Mouse (Mus musculus): Measurements from ENCODE around the gene Gpr160. TPM values are rescaled to one million over a fixed set of nuclear protein-coding genes. Genes with fewer than 3 reads are reported as not detected.
"Not testable (repeated sequence)": the region's sequence is repeated elsewhere in the genome, so short reads cannot be mapped to it uniquely, and the experiment has no call there.

Gene Gpr160
- polyA plus RNA-seq, 1 experiment = 1.5 TPM

GRCm38 (mm10) chr3:30851422-30851821, 4.3 kb upstream of the Gpr160 start:
- Histone ChIP-seq H3K27ac (ENCODE audit: insufficient read depth, low read length) (no peak overlapping the region), H3K4me1 (ENCODE audit: control insufficient read depth, insufficient read depth, low read length) (no peaks in the 10 kb centered on the region)
- TF ChIP-seq CTCF (IDR thresholded peaks at IDR 0.05; ENCODE audit: extremely low read depth, insufficient read depth, low read length) (no peak), POLR2A (IDR thresholded peaks at IDR 0.05; ENCODE audit: extremely low read depth, insufficient read depth, low read length) (no peak)

GRCm38 (mm10) chr3:30853596-30853995, 2.2 kb upstream of the Gpr160 start:
- Histone ChIP-seq H3K4me3 (ENCODE audit: insufficient read depth, low read length) (no peak overlapping the region), H3K27ac (ENCODE audit: insufficient read depth, low read length) (no peak overlapping the region), H3K4me1 (ENCODE audit: control insufficient read depth, insufficient read depth, low read length) (no peaks in the 10 kb centered on the region)
- no peak for TF ChIP-seq POLR2A (IDR thresholded peaks at IDR 0.05; ENCODE audit: extremely low read depth, insufficient read depth, low read length)
- TF ChIP-seq CTCF (IDR thresholded peaks at IDR 0.05; ENCODE audit: extremely low read depth, insufficient read depth, low read length) = no peak

More at GRCm38 (mm10) chr3:30851422-30851821, 4.3 kb upstream of the Gpr160 start:
- H3K4me3 ChIP-seq (ENCODE audit: insufficient read depth, low read length) = no peak overlapping the region

GRCm38 (mm10) chr3:30859599-30859998, 3.8 kb downstream of the Gpr160 start:
- H3K27ac ChIP-seq (ENCODE audit: insufficient read depth, low read length); H3K4me1 ChIP-seq (ENCODE audit: control insufficient read depth, insufficient read depth, low read length); H3K4me3 ChIP-seq (ENCODE audit: insufficient read depth, low read length): not testable (repeated sequence)

- Histone ChIP-seq H3K4me1 (ENCODE audit: control insufficient read depth, insufficient read depth, low read length) (no peaks in the 10 kb centered on the region), H3K4me3 (ENCODE audit: insufficient read depth, low read length) (no peak overlapping the region), H3K27ac (ENCODE audit: insufficient read depth, low read length) (no peak overlapping the region)
- TF ChIP-seq CTCF (IDR thresholded peaks at IDR 0.05; ENCODE audit: extremely low read depth, insufficient read depth, low read length) (no peak), POLR2A (IDR thresholded peaks at IDR 0.05; ENCODE audit: extremely low read depth, insufficient read depth, low read length) (no peak)
These were observed 5.0 kb downstream of the Gpr160 start for GRCm38 (mm10) chr3:30860705-30861104.

GRCm38 (mm10) chr3:30863712-30864435, 8.1 kb downstream of the Gpr160 start:
- Histone ChIP-seq H3K4me1 (ENCODE audit: control insufficient read depth, insufficient read depth, low read length) (no peaks in the 10 kb centered on the region), H3K4me3 (ENCODE audit: insufficient read depth, low read length) (no peak overlapping the region), H3K27ac (ENCODE audit: insufficient read depth, low read length) (0 out of 2 replicates have a peak overlapping the region, but pooled peaks have one; percentile 15)
- TF ChIP-seq POLR2A (IDR thresholded peaks at IDR 0.05; ENCODE audit: extremely low read depth, insufficient read depth, low read length) = no peak

- Histone ChIP-seq H3K4me1 (ENCODE audit: control insufficient read depth, insufficient read depth, low read length) (no peaks in the 10 kb centered on the region), H3K27ac (ENCODE audit: insufficient read depth, low read length) (peak overlapping the region; percentile 25; the same call in 1 of the 2 replicates), H3K4me3 (ENCODE audit: insufficient read depth, low read length) (no peak overlapping the region)
- TF ChIP-seq CTCF (IDR thresholded peaks at IDR 0.05; ENCODE audit: extremely low read depth, insufficient read depth, low read length) (no peak), POLR2A (IDR thresholded peaks at IDR 0.05; ENCODE audit: extremely low read depth, insufficient read depth, low read length) (no peak)
These were observed 8.9 kb downstream of the Gpr160 start for GRCm38 (mm10) chr3:30864640-30865039.

GRCm38 (mm10) chr3:30868176-30868575, 12.4 kb downstream of the Gpr160 start:
- no peak overlapping the region for H3K4me3 ChIP-seq (ENCODE audit: insufficient read depth, low read length)
- no peaks in the 10 kb centered on the region for H3K4me1 ChIP-seq (ENCODE audit: control insufficient read depth, insufficient read depth, low read length)
- no peak overlapping the region for H3K27ac ChIP-seq (ENCODE audit: insufficient read depth, low read length)
- TF ChIP-seq POLR2A (IDR thresholded peaks at IDR 0.05; ENCODE audit: extremely low read depth, insufficient read depth, low read length) (no peak), CTCF (IDR thresholded peaks at IDR 0.05; ENCODE audit: extremely low read depth, insufficient read depth, low read length) (no peak)

GRCm38 (mm10) chr3:30868625-30869024, 12.9 kb downstream of the Gpr160 start:
- H3K4me1 ChIP-seq (ENCODE audit: control insufficient read depth, insufficient read depth, low read length) = no peaks in the 10 kb centered on the region
- H3K27ac ChIP-seq (ENCODE audit: insufficient read depth, low read length) = no peak overlapping the region
- TF ChIP-seq CTCF (IDR thresholded peaks at IDR 0.05; ENCODE audit: extremely low read depth, insufficient read depth, low read length) = no peak
- TF ChIP-seq POLR2A (IDR thresholded peaks at IDR 0.05; ENCODE audit: extremely low read depth, insufficient read depth, low read length) = no peak
- no peak overlapping the region for H3K4me3 ChIP-seq (ENCODE audit: insufficient read depth, low read length)

- no peaks in the 10 kb centered on the region for H3K4me1 ChIP-seq (ENCODE audit: control insufficient read depth, insufficient read depth, low read length)
- TF ChIP-seq POLR2A (IDR thresholded peaks at IDR 0.05; ENCODE audit: extremely low read depth, insufficient read depth, low read length) (no peak), CTCF (IDR thresholded peaks at IDR 0.05; ENCODE audit: extremely low read depth, insufficient read depth, low read length) (no peak)
- H3K27ac ChIP-seq (ENCODE audit: insufficient read depth, low read length) = no peak overlapping the region
- no peak overlapping the region for H3K4me3 ChIP-seq (ENCODE audit: insufficient read depth, low read length)
These were observed 14.2 kb downstream of the Gpr160 start for GRCm38 (mm10) chr3:30869995-30870394.

- Histone ChIP-seq H3K4me1 (ENCODE audit: control insufficient read depth, insufficient read depth, low read length) (no peaks in the 10 kb centered on the region), H3K4me3 (ENCODE audit: insufficient read depth, low read length) (no peak overlapping the region), H3K27ac (ENCODE audit: insufficient read depth, low read length) (no peak overlapping the region)
- TF ChIP-seq POLR2A (IDR thresholded peaks at IDR 0.05; ENCODE audit: extremely low read depth, insufficient read depth, low read length) = no peak
- TF ChIP-seq CTCF (IDR thresholded peaks at IDR 0.05; ENCODE audit: extremely low read depth, insufficient read depth, low read length) = no peak
These were observed 21.0 kb downstream of the Gpr160 start for GRCm38 (mm10) chr3:30876709-30877108.

Measured in cortical plate, adult 2 months (tissue).